In genomic region chr12:12655184-12655583, GRCm38 (mm10) we compare ENCODE assay signal across 29 mouse cellular contexts.
DNase-seq lines count a peak whose midpoint lies in the region; ATAC-seq and TF ChIP-seq lines count a peak whose summit lies in the region.
"Had no signal": no experiment of that assay in that cellular context is flagged by ENCODE, and none has a peak within 500 bp of the region (broad histone marks: within the 10 kb centered on the region; RNA-seq: fewer than 3 reads in every experiment).

No protein-coding gene starts in this region.

- DNase-seq in midbrain, embryonic 11.5 days (ENCODE audit: low spot score, missing footprints) = peak; percentile 35
- no peak for DNase-seq in midbrain, postnatal 0 days (ENCODE audit: low spot score)
- peak; percentile 92 for DNase-seq in embryonic facial prominence, embryonic 11.5 days (ENCODE audit: low spot score)
- peak; percentile 41 for DNase-seq in hindlimb bud, embryonic 11.5 days (ENCODE audit: extremely low spot score, low read depth, low spot score)
- no peak for DNase-seq in thymus, postnatal 10 days (ENCODE audit: low spot score in 2 of 2)
- DNase-seq in kidney, adult 18-20 months = no peak
- DNase-seq: adrenal gland, postnatal 25 days; cerebellum, adult 18-20 months; cerebellum, postnatal 14 days; gastrocnemius, postnatal 25 days; heart, adult 11 months; heart, postnatal 36 days; kidney, postnatal 14 days; layer of hippocampus, adult 9-11 months; liver, postnatal 0 days; lung, postnatal 36 days; spleen, adult 18-20 months; thymus, postnatal 25 days had no signal

- H3K9ac ChIP-seq in midbrain, embryonic 11.5 days (ENCODE audit: low read length) = no peak overlapping the region
- H3K9ac ChIP-seq in midbrain, postnatal 0 days (replicated peaks; ENCODE audit: low read length, poor library complexity, severe bottlenecking) = no peak overlapping the region
- H3K9ac ChIP-seq in embryonic facial prominence, embryonic 11.5 days (replicated peaks; ENCODE audit: low read length) = no peak overlapping the region
- no peak overlapping the region for H3K9ac ChIP-seq in neural tube, embryonic 15.5 days (replicated peaks)
- H3K9ac ChIP-seq: forebrain, embryonic 12.5 days; hindbrain, embryonic 14.5 days; intestine, embryonic 15.5 days; limb, embryonic 13.5 days; liver, embryonic 12.5 days; liver, postnatal 0 days; midbrain, embryonic 13.5 days had no signal

- no peak for ATAC-seq in midbrain, embryonic 11.5 days (ENCODE audit: low FRiP score)
- ATAC-seq in midbrain, postnatal 0 days (ENCODE audit: low FRiP score) = no peak
- peak; percentile 94 for ATAC-seq in embryonic facial prominence, embryonic 11.5 days (replicated peaks; ENCODE audit: insufficient number of reproducible peaks, low FRiP score, low TSS enrichment, low read depth)
- ATAC-seq in erythroblast, adult 5-6 weeks (replicated peaks; ENCODE audit: low FRiP score, poor library complexity, severe bottlenecking) = no peak
- no peak for ATAC-seq in neural tube, embryonic 15.5 days (ENCODE audit: low FRiP score)
- ATAC-seq: intestine, embryonic 15.5 days; liver, embryonic 12.5 days; liver, postnatal 0 days; midbrain, embryonic 13.5 days; Patski had no signal

- H3K4me2 ChIP-seq in midbrain, embryonic 11.5 days = no peak overlapping the region
- no peak overlapping the region for H3K4me2 ChIP-seq in midbrain, postnatal 0 days (ENCODE audit: low read depth, low read length, poor library complexity, severe bottlenecking)
- no peak overlapping the region for H3K4me2 ChIP-seq in embryonic facial prominence, embryonic 11.5 days (ENCODE audit: low read depth, low read length)
- no peak overlapping the region for H3K4me2 ChIP-seq in neural tube, embryonic 15.5 days
- H3K4me2 ChIP-seq: forebrain, embryonic 12.5 days; heart, embryonic 11.5 days; hindbrain, embryonic 14.5 days; intestine, embryonic 15.5 days; limb, embryonic 13.5 days; liver, embryonic 12.5 days; midbrain, embryonic 13.5 days had no signal

- TF ChIP-seq CTCF in midbrain, postnatal 0 days (IDR thresholded peaks at IDR 0.05) = no peak

- no peaks in the 10 kb centered on the region for H3K36me3 ChIP-seq in midbrain, embryonic 11.5 days (ENCODE audit: control insufficient read depth, insufficient read depth, low read length)
- no peaks in the 10 kb centered on the region for H3K36me3 ChIP-seq in midbrain, postnatal 0 days (ENCODE audit: insufficient read depth, low read length)
- H3K36me3 ChIP-seq in embryonic facial prominence, embryonic 11.5 days (replicated peaks; ENCODE audit: control insufficient read depth, insufficient read depth, low read depth, low read length) = no peaks in the 10 kb centered on the region
- no peaks in the 10 kb centered on the region for H3K36me3 ChIP-seq in neural tube, embryonic 15.5 days
- H3K36me3 ChIP-seq: intestine, embryonic 15.5 days; limb, embryonic 13.5 days; liver, embryonic 12.5 days; midbrain, embryonic 13.5 days had no signal

- peaks cover 3% of the 10 kb centered on the region; the same call in 1 of the 2 replicates for H3K9me3 ChIP-seq in midbrain, embryonic 11.5 days (ENCODE audit: control insufficient read depth, low read length)
- no peaks in the 10 kb centered on the region for H3K9me3 ChIP-seq in midbrain, postnatal 0 days (ENCODE audit: low read length)
- no peaks in the 10 kb centered on the region; the same call in 1 of the 2 replicates for H3K9me3 ChIP-seq in embryonic facial prominence, embryonic 11.5 days (replicated peaks; ENCODE audit: control insufficient read depth, low read length)
- no peaks in the 10 kb centered on the region for H3K9me3 ChIP-seq in neural tube, embryonic 15.5 days (replicated peaks)
- H3K9me3 ChIP-seq: intestine, embryonic 15.5 days; liver, embryonic 12.5 days had no signal

- WGBS in midbrain, embryonic 11.5 days = 78% methylated on average over 10 of the region's 10 CpGs
- 78% methylated on average over 10 of the region's 10 CpGs for WGBS in midbrain, postnatal 0 days
- 19% methylated on average over 9 of the region's 10 CpGs for WGBS in embryonic facial prominence, embryonic 11.5 days
- WGBS in neural tube, embryonic 15.5 days = 62% methylated on average over 10 of the region's 10 CpGs

- H3K4me3 ChIP-seq in midbrain, embryonic 11.5 days (ENCODE audit: low read depth, low read length) = no peak overlapping the region
- no peak overlapping the region for H3K4me3 ChIP-seq in midbrain, postnatal 0 days (ENCODE audit: low read depth, low read length)
- no peak overlapping the region for H3K4me3 ChIP-seq in embryonic facial prominence, embryonic 11.5 days (ENCODE audit: low read depth, low read length)
- H3K4me3 ChIP-seq in neural tube, embryonic 15.5 days (replicated peaks) = no peak overlapping the region
- H3K4me3 ChIP-seq: erythroblast, embryonic 14.5 days; forebrain, embryonic 12.5 days; intestine, embryonic 15.5 days; limb, embryonic 13.5 days; liver, embryonic 12.5 days; midbrain, embryonic 13.5 days had no signal

- no peak overlapping the region for H3K27ac ChIP-seq in midbrain, embryonic 11.5 days (ENCODE audit: low read depth, low read length)
- no peak overlapping the region for H3K27ac ChIP-seq in midbrain, postnatal 0 days (ENCODE audit: low read depth, low read length)
- peak overlapping the region; percentile 65; the same call in 1 of the 2 replicates for H3K27ac ChIP-seq in embryonic facial prominence, embryonic 11.5 days (replicated peaks; ENCODE audit: low read depth, low read length)
- no peak overlapping the region for H3K27ac ChIP-seq in neural tube, embryonic 15.5 days (replicated peaks)
- H3K27ac ChIP-seq: forebrain, embryonic 12.5 days; hindbrain, embryonic 14.5 days; intestine, embryonic 15.5 days; limb, embryonic 13.5 days; liver, embryonic 12.5 days; midbrain, embryonic 13.5 days had no signal

- no peaks in the 10 kb centered on the region for H3K27me3 ChIP-seq in midbrain, embryonic 11.5 days (ENCODE audit: control insufficient read depth, insufficient read depth, low read length)
- 0 out of 2 replicates have a peak, but pooled peaks cover 5% of the 10 kb centered on the region for H3K27me3 ChIP-seq in midbrain, postnatal 0 days (ENCODE audit: insufficient read depth, low read length)
- H3K27me3 ChIP-seq in embryonic facial prominence, embryonic 11.5 days (ENCODE audit: control insufficient read depth, insufficient read depth, low read length) = no peaks in the 10 kb centered on the region
- H3K27me3 ChIP-seq in neural tube, embryonic 15.5 days (replicated peaks) = no peaks in the 10 kb centered on the region
- H3K27me3 ChIP-seq: forebrain, embryonic 12.5 days; intestine, embryonic 15.5 days; limb, embryonic 13.5 days; liver, embryonic 12.5 days; midbrain, embryonic 13.5 days; Patski had no signal

- H3K4me1 ChIP-seq in midbrain, embryonic 11.5 days (ENCODE audit: control insufficient read depth, insufficient read depth, low read length) = peaks cover 14% of the 10 kb centered on the region
- no peaks in the 10 kb centered on the region for H3K4me1 ChIP-seq in midbrain, postnatal 0 days (ENCODE audit: insufficient read depth, low read length)
- H3K4me1 ChIP-seq in embryonic facial prominence, embryonic 11.5 days (ENCODE audit: control insufficient read depth, insufficient read depth, low read length) = peaks cover 2% of the 10 kb centered on the region; the same call in 1 of the 2 replicates
- no peaks in the 10 kb centered on the region for H3K4me1 ChIP-seq in neural tube, embryonic 15.5 days
- H3K4me1 ChIP-seq: liver, embryonic 12.5 days had no signal

Comparison
In these comparisons a context has a peak if more than half of its experiments do, and no peak if none do; other contexts are left out.
1. DNase-seq: peak in midbrain, embryonic 11.5 days (single experiment), embryonic facial prominence, embryonic 11.5 days (single experiment) and hindlimb bud, embryonic 11.5 days (single experiment); none in midbrain, postnatal 0 days (single experiment), thymus, postnatal 10 days (0 of 2) and kidney, adult 18-20 months (single experiment).